Mouse (Mus musculus) brown adipose tissue, adult 24 weeks (tissue): ENCODE data around the gene Ankrd22. TPM values are rescaled to one million over a fixed set of nuclear protein-coding genes. Genes with fewer than 3 reads are reported as not detected.

Experiments
- H3K27ac ChIP-seq: fragments of 200-500 bp; replicated peaks from 2 replicates; pipeline ENCODE4 v1.5.1; 2012; ENCODE audit warnings: low read depth, mild to moderate bottlenecking, low read length
- H3K4me1 ChIP-seq: fragments of 200-500 bp; 2 replicates; pipeline ENCODE4 v1.6.1; 2012; ENCODE audit warnings: low read length, mixed read lengths; ENCODE audit not compliant: control insufficient read depth, insufficient read depth, insufficient read length
- H3K4me3 ChIP-seq: fragments of 200-500 bp; 2 replicates; pipeline ENCODE4 v1.5.1; 2012; ENCODE audit warnings: low read depth, mild to moderate bottlenecking, low read length, moderate library complexity; ENCODE audit not compliant: insufficient read depth
- polyA plus RNA-seq: library from polyadenylated mRNA; stranded (reverse); fragments of >200 nt; gene quantifications from 2 replicates; pipeline ENCODE4 v1.2.4, GENCODE M21; 2012; ENCODE audit not compliant: missing spikeins, insufficient read depth, insufficient read length

Ankrd22 gene
- polyA plus RNA-seq, 1 experiment: not detected

DNA sequence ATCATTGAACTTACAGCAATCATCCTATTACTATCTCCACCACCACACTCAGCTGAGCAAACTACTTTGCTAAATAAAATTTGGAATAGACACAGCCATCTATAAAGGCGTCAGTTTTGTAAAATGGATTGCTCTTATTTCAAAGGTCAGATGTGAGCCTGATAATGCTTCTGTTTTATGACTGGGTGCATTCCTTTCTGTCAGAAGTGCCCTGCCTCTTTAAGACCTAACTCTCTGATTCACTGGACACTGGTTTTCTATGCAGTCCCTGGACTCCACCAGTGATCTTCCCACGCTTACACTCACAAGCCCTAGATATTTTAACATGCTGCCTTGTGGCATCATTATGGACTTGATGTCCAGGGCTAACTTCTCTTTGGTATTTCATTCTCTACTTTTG lies 87.7 kb downstream of the Ankrd22 start:
- H3K4me1 ChIP-seq: no peaks in the 10 kb centered on the region
- H3K4me3 ChIP-seq: no peak overlapping the region
- no peak overlapping the region for H3K27ac ChIP-seq

DNA sequence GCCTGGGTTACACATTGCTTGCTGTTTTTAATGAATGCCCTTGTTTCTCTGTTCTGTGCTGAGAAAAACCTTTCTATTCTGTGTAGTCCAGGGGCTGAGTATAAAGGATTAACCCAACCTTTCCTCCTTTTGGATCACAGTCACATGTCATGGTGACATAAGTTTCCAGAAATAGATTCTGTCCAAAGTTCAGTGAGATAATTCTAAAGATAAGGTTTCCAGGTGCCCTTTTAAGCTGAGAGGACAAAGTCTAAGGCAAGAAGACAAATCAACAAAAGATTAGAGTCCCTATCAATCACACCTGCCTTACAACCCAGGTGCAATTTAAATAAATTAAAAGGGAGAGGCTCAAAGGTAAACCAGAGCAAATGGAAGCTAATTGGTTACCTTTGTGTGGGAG lies 91.6 kb downstream of the Ankrd22 start:
- Histone ChIP-seq H3K27ac (no peak overlapping the region), H3K4me1 (no peaks in the 10 kb centered on the region), H3K4me3 (no peak overlapping the region)

Other genes starting within 250 kb of the Ankrd22 start
- not detected in 2 replicates for gene Lipf, start 204.9 kb downstream of the Ankrd22 start, polyA plus RNA-seq
- gene Lipk, start 157.8 kb downstream of the Ankrd22 start, polyA plus RNA-seq: not detected in 2 replicates
- gene Lipn, start 98.7 kb downstream of the Ankrd22 start, polyA plus RNA-seq: not detected in 2 replicates
- gene Lipm, start 65.1 kb downstream of the Ankrd22 start, polyA plus RNA-seq: not detected in 2 replicates
- gene Stambpl1, start 26.2 kb upstream of the Ankrd22 start, polyA plus RNA-seq: 3.9 and 5.9 TPM in 2 replicates
- 24.5 and 30.0 TPM in 2 replicates for gene Acta2, start 89.5 kb upstream of the Ankrd22 start, polyA plus RNA-seq
- 30.8 and 37.3 TPM in 2 replicates for gene Fas, start 124.6 kb upstream of the Ankrd22 start, polyA plus RNA-seq